Mouse (Mus musculus) kidney, postnatal 36 days (tissue): ENCODE measurements around the gene Rnft2.

ENCODE experiments used
- DNase-seq, 2 experiments: peaks; one replicate each; pipeline ENCODE4 v3.0.0; 2021 to 2022; ENCODE audit warnings: mixed read lengths in 2 of 2

Gene Rnft2

GRCm38 (mm10) chr5:118247378-118247777 is 2.5 kb upstream of the Rnft2 start:
- DNase-seq, result no peak

GRCm38 (mm10) chr5:118245606-118246308 is 841 bp upstream of the Rnft2 start:
- no peak for DNase-seq

GRCm38 (mm10) chr5:118239671-118240070 is 5.2 kb downstream of the Rnft2 start:
- DNase-seq, result no peak

GRCm38 (mm10) chr5:118236891-118237290 is 8.0 kb downstream of the Rnft2 start:
- no peak for DNase-seq

GRCm38 (mm10) chr5:118230071-118230611 is 14.8 kb downstream of the Rnft2 start:
- no peak for DNase-seq

GRCm38 (mm10) chr5:118223142-118223757 is 21.7 kb downstream of the Rnft2 start:
- DNase-seq, result no peak

GRCm38 (mm10) chr5:118217410-118217809 is 27.5 kb downstream of the Rnft2 start:
- peak in 1 of 2 experiments; percentile 4 for DNase-seq

GRCm38 (mm10) chr5:118214418-118215154 is 30.3 kb downstream of the Rnft2 start:
- DNase-seq, result peak; percentile 39 to 52

GRCm38 (mm10) chr5:118214012-118214411 is 30.9 kb downstream of the Rnft2 start:
- no peak for DNase-seq

- no peak for DNase-seq
Measured at GRCm38 (mm10) chr5:118205852-118206251, 39.1 kb downstream of the Rnft2 start.

GRCm38 (mm10) chr5:118204675-118205440 is 40.1 kb downstream of the Rnft2 start:
- peak; percentile 6 for DNase-seq

- no peak for DNase-seq
Measured at GRCm38 (mm10) chr5:118199670-118200069, 45.2 kb downstream of the Rnft2 start.

- DNase-seq, result no peak
Measured at GRCm38 (mm10) chr5:118197421-118197820, 47.5 kb downstream of the Rnft2 start.

- no peak for DNase-seq
Measured at GRCm38 (mm10) chr5:118192221-118192620, 52.7 kb downstream of the Rnft2 start.

- no peak for DNase-seq
Measured at GRCm38 (mm10) chr5:118190491-118190890, 54.4 kb downstream of the Rnft2 start.

- DNase-seq, result no peak
Measured at GRCm38 (mm10) chr5:118188356-118188755, 56.6 kb downstream of the Rnft2 start.

- DNase-seq, result no peak
Measured at GRCm38 (mm10) chr5:118186903-118187633, 57.8 kb downstream of the Rnft2 start.

- DNase-seq, result no peak
Measured at GRCm38 (mm10) chr5:118177640-118178039, 67.3 kb downstream of the Rnft2 start.

GRCm38 (mm10) chr5:118175137-118175536 is 69.8 kb downstream of the Rnft2 start:
- DNase-seq, result no peak

GRCm38 (mm10) chr5:118174310-118175009 is 70.5 kb downstream of the Rnft2 start:
- DNase-seq, result no peak

GRCm38 (mm10) chr5:118172078-118172723 is 72.7 kb downstream of the Rnft2 start:
- no peak for DNase-seq
